10 mouse cellular contexts compared by ENCODE assay signal in the genomic region with DNA sequence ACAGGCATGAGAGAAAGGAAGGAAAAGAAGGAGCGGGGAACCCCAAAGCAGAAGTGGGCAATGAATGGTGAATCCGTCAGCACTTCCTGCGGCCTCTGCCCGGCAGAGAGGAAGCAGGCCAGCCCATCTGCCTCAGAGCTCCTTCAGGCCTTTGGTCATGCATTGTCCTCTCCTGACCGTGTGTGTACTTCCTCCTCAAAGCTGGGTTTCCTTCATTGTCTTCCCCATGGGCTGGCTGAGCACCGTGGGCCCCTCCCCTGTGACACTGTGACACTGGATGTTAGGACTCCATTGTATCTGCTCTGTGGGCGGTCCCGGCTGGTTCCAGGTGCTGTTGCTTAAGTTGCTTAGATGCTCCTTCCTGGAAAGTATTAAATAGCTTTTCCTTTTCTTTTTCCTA. TPM values are rescaled to one million over a fixed set of nuclear protein-coding genes. Genes with fewer than 3 reads are reported as not detected.
A peak's percentile ranks its signal among the peaks of the same experiment; 100 is the strongest.
DNase-seq lines count a peak whose midpoint lies in the region; ATAC-seq lines count a peak whose summit lies in the region.
"Had no signal": no experiment of that assay in that cellular context is flagged by ENCODE, and none has a peak within 500 bp of the region (broad histone marks: within the 10 kb centered on the region; RNA-seq: fewer than 3 reads in every experiment).

No protein-coding gene starts in this region.

- no peaks in the 10 kb centered on the region for H3K9me3 ChIP-seq in kidney, embryonic 15.5 days (replicated peaks)

- no peaks in the 10 kb centered on the region for H3K4me1 ChIP-seq in kidney, embryonic 15.5 days

- H3K36me3 ChIP-seq in kidney, embryonic 15.5 days: peaks cover 95% of the 10 kb centered on the region

- no peak for DNase-seq in kidney, adult 18-20 months
- peak; percentile 18 to 60 for DNase-seq in kidney, postnatal 25 days
- peak; percentile 54 for DNase-seq in lung, postnatal 25 days (ENCODE audit: low spot score)
- no peak for DNase-seq in thymus, postnatal 36 days
- DNase-seq in urinary bladder, adult 2 months (ENCODE audit: low spot score): no peak
- no peak for DNase-seq in left cerebral cortex, postnatal 4 days
- DNase-seq: forebrain, postnatal 0 days; lung, embryonic 14.5 days had no signal

- H3K27ac ChIP-seq in kidney, embryonic 15.5 days: 0 out of 2 replicates have a peak overlapping the region, but pooled peaks have one; percentile 57

- WGBS in kidney, embryonic 15.5 days: 75% methylated on average over 8 of the region's 8 CpGs

- no peak for ATAC-seq in kidney, embryonic 15.5 days (replicated peaks; ENCODE audit: low FRiP score)
- peak; percentile 95 for ATAC-seq in granulocyte monocyte progenitor cell, adult 5-6 weeks (replicated peaks; ENCODE audit: poor library complexity, severe bottlenecking)
- ATAC-seq: forebrain, postnatal 0 days had no signal

- intact Hi-C loops in left cerebral cortex, postnatal 4 days (cut with DNase I): no loop called here

- H3K9ac ChIP-seq in kidney, embryonic 15.5 days: no peak overlapping the region
- H3K9ac ChIP-seq: forebrain, postnatal 0 days; lung, embryonic 14.5 days had no signal

- H3K4me2 ChIP-seq in kidney, embryonic 15.5 days: no peak overlapping the region
- H3K4me2 ChIP-seq: lung, embryonic 14.5 days had no signal

- H3K4me3 ChIP-seq in kidney, embryonic 15.5 days (replicated peaks): no peak overlapping the region

- H3K27me3 ChIP-seq in kidney, embryonic 15.5 days: no peaks in the 10 kb centered on the region

RNA-seq across cellular contexts. Expression of gene Pofut2, which starts 7.3 kb away (rescaled TPM):
- 118 and 134 TPM in 2 replicates for polyA plus RNA-seq in kidney, embryonic 15.5 days (2015; fragmentation: Nextera tagmentation; extraction: Ambion mirVana)
- 15.4 and 30.7 TPM in 2 replicates for total RNA-seq in granulocyte monocyte progenitor cell, adult 5-6 weeks (2014; fragmentation: Nextera tagmentation)
- 8.7 and 13.1 TPM in 2 replicates for total RNA-seq in granulocyte monocyte progenitor cell, adult 5-6 weeks (2017)
- 70.0 and 73.7 TPM in 2 replicates for polyA plus RNA-seq in urinary bladder, adult 2 months (2012; rRNA removed)
- 10 to 100 TPM; 27.7 to 31.9 TPM for total RNA-seq in left cerebral cortex, postnatal 4 days (2021)

Comparison
In these comparisons a context has a peak if more than half of its experiments do, and no peak if none do; other contexts are left out.
1. DNase-seq: peak in kidney, postnatal 25 days (2 of 2) and lung, postnatal 25 days (single experiment); none in kidney, adult 18-20 months (single experiment), thymus, postnatal 36 days (0 of 2), urinary bladder, adult 2 months (single experiment) and left cerebral cortex, postnatal 4 days (single experiment).